Mouse (Mus musculus): ENCODE results near the gene Gm20721.
"Not testable (repeated sequence)": the region's sequence is repeated elsewhere in the genome, so short reads cannot be mapped to it uniquely, and the experiment has no call there.

Gene Gm20721

GRCm38 (mm10) chr2:174329663-174330615, 16.6 kb downstream of the Gm20721 start:
- DNase-seq = peak; percentile 78

- DNase-seq = peak; percentile 36
Observed at GRCm38 (mm10) chr2:174328926-174329662, 17.4 kb downstream of the Gm20721 start.

GRCm38 (mm10) chr2:174328358-174328905, 18.1 kb downstream of the Gm20721 start:
- no peak for DNase-seq

- DNase-seq = peak; percentile 82
Observed at GRCm38 (mm10) chr2:174327295-174327981, 19.1 kb downstream of the Gm20721 start.

GRCm38 (mm10) chr2:174326481-174326880, 20.0 kb downstream of the Gm20721 start:
- no peak for DNase-seq

GRCm38 (mm10) chr2:174325989-174326388, 20.5 kb downstream of the Gm20721 start:
- DNase-seq = no peak

GRCm38 (mm10) chr2:174316661-174317060, 29.9 kb downstream of the Gm20721 start:
- no peak for DNase-seq

GRCm38 (mm10) chr2:174315445-174315844, 31.1 kb downstream of the Gm20721 start:
- DNase-seq = not testable (repeated sequence)

- no peak for DNase-seq
Observed at GRCm38 (mm10) chr2:174312661-174313060, 33.9 kb downstream of the Gm20721 start.

GRCm38 (mm10) chr2:174312118-174312647, 34.3 kb downstream of the Gm20721 start:
- peak; percentile 77 for DNase-seq

- no peak for DNase-seq
Observed at GRCm38 (mm10) chr2:174311613-174312012, 34.9 kb downstream of the Gm20721 start.

GRCm38 (mm10) chr2:174310913-174311514, 35.5 kb downstream of the Gm20721 start:
- DNase-seq = peak; percentile 40

- no peak for DNase-seq
Observed at GRCm38 (mm10) chr2:174307903-174308302, 38.6 kb downstream of the Gm20721 start.

- DNase-seq = no peak
Observed at GRCm38 (mm10) chr2:174305646-174306045, 40.9 kb downstream of the Gm20721 start.

- DNase-seq = no peak
Observed at GRCm38 (mm10) chr2:174302526-174302925, 44.0 kb downstream of the Gm20721 start.

GRCm38 (mm10) chr2:174300666-174301065, 45.8 kb downstream of the Gm20721 start:
- no peak for DNase-seq

- DNase-seq = no peak
Observed at GRCm38 (mm10) chr2:174300186-174300585, 46.3 kb downstream of the Gm20721 start.

GRCm38 (mm10) chr2:174299771-174300160, 46.7 kb downstream of the Gm20721 start:
- no peak for DNase-seq

- DNase-seq = no peak
Observed at GRCm38 (mm10) chr2:174299091-174299770, 47.3 kb downstream of the Gm20721 start.

- DNase-seq = no peak
Observed at GRCm38 (mm10) chr2:174298471-174298870, 48.0 kb downstream of the Gm20721 start.

- DNase-seq = no peak
Observed at GRCm38 (mm10) chr2:174297851-174298250, 48.7 kb downstream of the Gm20721 start.
